Mouse (Mus musculus) E14TG2a.4 (cell line): ENCODE measurements around the gene Trim38.

Experiments
- CTCF ChIP-seq: conservative IDR thresholded peaks from 2 replicates; pipeline ENCODE4 v1.5.1; 2014; ENCODE audit warnings: low read length
- NANOG ChIP-seq: IDR thresholded peaks from 2 replicates; pipeline ENCODE4 v1.6.1; 2014; ENCODE audit warnings: borderline replicate concordance, low read length, mixed read lengths
- POU5F1 ChIP-seq: IDR thresholded peaks from 2 replicates; pipeline ENCODE4 v1.6.1; 2014; ENCODE audit warnings: low read length, borderline replicate concordance

GRCm38 (mm10) chr13:23763242-23763585, 6.5 kb upstream of the Trim38 start:
- TF ChIP-seq CTCF (no peak), NANOG (no peak), POU5F1 (no peak)
